Mouse (Mus musculus) bone marrow macrophage, adult 2 months (primary cell): Measurements from ENCODE around the gene Arhgap27. TPM values are rescaled to one million over a fixed set of nuclear protein-coding genes. Genes with fewer than 3 reads are reported as not detected.
"Not testable (repeated sequence)": the region's sequence is repeated elsewhere in the genome, so short reads cannot be mapped to it uniquely, and the experiment has no call there.

Experiments used
- H3K27ac ChIP-seq: 2 replicates; pipeline ENCODE4 v1.5.1; 2012; ENCODE audit warnings: low read depth, low read length; ENCODE audit not compliant: insufficient read depth
- H3K4me1 ChIP-seq: 2 replicates; pipeline ENCODE4 v1.6.1; 2012; ENCODE audit warnings: low read length; ENCODE audit not compliant: control insufficient read depth, insufficient read depth
- H3K4me3 ChIP-seq: 2 replicates; pipeline ENCODE4 v1.5.1; 2012; ENCODE audit warnings: mild to moderate bottlenecking, low read length, moderate library complexity; ENCODE audit not compliant: insufficient read depth
- CTCF ChIP-seq: IDR thresholded peaks from 2 replicates; pipeline ENCODE4 v1.5.1; 2012; ENCODE audit warnings: low read depth, mild to moderate bottlenecking, low read length, moderate library complexity
- POLR2A ChIP-seq: IDR thresholded peaks from 2 replicates; pipeline ENCODE4 v1.6.1; 2012; ENCODE audit warnings: mild to moderate bottlenecking, low read depth, low read length, borderline replicate concordance
- polyA plus RNA-seq: library from polyadenylated mRNA; stranded (reverse); fragments of >200 nt; gene quantifications from 2 replicates; pipeline ENCODE4 v1.2.4, GENCODE M21; 2012; ENCODE audit not compliant: missing spikeins, insufficient read depth, insufficient read length

Gene Arhgap27
- polyA plus RNA-seq, 1 experiment = 23.8 TPM

- no peak overlapping the region for H3K4me3 ChIP-seq
- TF ChIP-seq POLR2A (no peak), CTCF (no peak)
- H3K27ac ChIP-seq = no peak overlapping the region
- no peaks in the 10 kb centered on the region for H3K4me1 ChIP-seq
Measured at GRCm38 (mm10) chr11:103330651-103331319, 32.7 kb downstream of the Arhgap27 start.

- peaks cover 2% of the 10 kb centered on the region; the same call in 1 of the 2 replicates for H3K4me1 ChIP-seq
- no peak overlapping the region for H3K4me3 ChIP-seq
- H3K27ac ChIP-seq = no peak overlapping the region
- peak; percentile 88 for TF ChIP-seq CTCF
- no peak for TF ChIP-seq POLR2A
Measured at GRCm38 (mm10) chr11:103326950-103327349, 36.5 kb downstream of the Arhgap27 start.

- no peak overlapping the region for H3K4me3 ChIP-seq
- H3K27ac ChIP-seq = no peak overlapping the region
- TF ChIP-seq CTCF (peak; percentile 78), POLR2A (no peak)
- H3K4me1 ChIP-seq = peaks cover 10% of the 10 kb centered on the region
Measured at GRCm38 (mm10) chr11:103325172-103325571, 38.3 kb downstream of the Arhgap27 start.

GRCm38 (mm10) chr11:103324723-103325122 lies 38.8 kb downstream of the Arhgap27 start:
- Histone ChIP-seq H3K27ac (no peak overlapping the region), H3K4me3 (no peak overlapping the region), H3K4me1 (peaks cover 14% of the 10 kb centered on the region)
- no peak for TF ChIP-seq POLR2A
- TF ChIP-seq CTCF = no peak

- H3K4me1 ChIP-seq = peaks cover 14% of the 10 kb centered on the region
- H3K4me3 ChIP-seq, H3K27ac ChIP-seq: not testable (repeated sequence)
Measured at GRCm38 (mm10) chr11:103322832-103323231, 40.7 kb downstream of the Arhgap27 start.

GRCm38 (mm10) chr11:103320646-103321045 lies 42.8 kb downstream of the Arhgap27 start:
- Histone ChIP-seq H3K27ac (no peak overlapping the region), H3K4me1 (peaks cover 19% of the 10 kb centered on the region), H3K4me3 (no peak overlapping the region)
- no peak for TF ChIP-seq POLR2A
- no peak for TF ChIP-seq CTCF

GRCm38 (mm10) chr11:103320196-103320595 lies 43.3 kb downstream of the Arhgap27 start:
- TF ChIP-seq CTCF (no peak), POLR2A (no peak)
- no peak overlapping the region for H3K4me3 ChIP-seq
- peaks cover 24% of the 10 kb centered on the region for H3K4me1 ChIP-seq
- no peak overlapping the region for H3K27ac ChIP-seq

- Histone ChIP-seq H3K27ac (no peak overlapping the region), H3K4me1 (peaks cover 24% of the 10 kb centered on the region), H3K4me3 (no peak overlapping the region)
- TF ChIP-seq POLR2A (no peak), CTCF (no peak)
Measured at GRCm38 (mm10) chr11:103318042-103318441, 45.5 kb downstream of the Arhgap27 start.

- H3K27ac ChIP-seq = no peak overlapping the region
- no peak overlapping the region for H3K4me3 ChIP-seq
- no peak for TF ChIP-seq CTCF
- no peak for TF ChIP-seq POLR2A
- peaks cover 20% of the 10 kb centered on the region for H3K4me1 ChIP-seq
Measured at GRCm38 (mm10) chr11:103315379-103315778, 48.1 kb downstream of the Arhgap27 start.

GRCm38 (mm10) chr11:103314736-103315374 lies 48.6 kb downstream of the Arhgap27 start:
- no peak overlapping the region for H3K27ac ChIP-seq
- no peak overlapping the region for H3K4me3 ChIP-seq
- H3K4me1 ChIP-seq = peaks cover 17% of the 10 kb centered on the region
- no peak for TF ChIP-seq POLR2A
- TF ChIP-seq CTCF = no peak
